Mouse (Mus musculus): Measurements from ENCODE around the gene Sox5. TPM values are rescaled to one million over a fixed set of nuclear protein-coding genes. Genes with fewer than 3 reads are reported as not detected.

Sox5 gene
- total RNA-seq, 2 experiments from 2014 or later = 1.9 to 2.5 TPM

- DNase-seq = no peak
Observed at GRCm38 (mm10) chr6:144711841-144712240, 69.9 kb downstream of the Sox5 start.

- DNase-seq = peak; percentile 23
Observed at GRCm38 (mm10) chr6:144710816-144711215, 71.0 kb downstream of the Sox5 start.

- DNase-seq = no peak
Observed at GRCm38 (mm10) chr6:144709614-144710180, 72.1 kb downstream of the Sox5 start.

GRCm38 (mm10) chr6:144708410-144708809 is 73.4 kb downstream of the Sox5 start:
- DNase-seq = no peak

- no peak for DNase-seq
Observed at GRCm38 (mm10) chr6:144707976-144708375, 73.8 kb downstream of the Sox5 start.

- DNase-seq = no peak
Observed at GRCm38 (mm10) chr6:144704962-144705361, 76.8 kb downstream of the Sox5 start.

GRCm38 (mm10) chr6:144695660-144696059 is 86.1 kb downstream of the Sox5 start:
- DNase-seq = no peak

GRCm38 (mm10) chr6:144693211-144693899 is 88.4 kb downstream of the Sox5 start:
- no peak for DNase-seq

- no peak for DNase-seq
Observed at GRCm38 (mm10) chr6:144691298-144692041, 90.3 kb downstream of the Sox5 start.

GRCm38 (mm10) chr6:144689076-144689475 is 92.7 kb downstream of the Sox5 start:
- DNase-seq = no peak

- DNase-seq = no peak
Observed at GRCm38 (mm10) chr6:144687681-144688080, 94.1 kb downstream of the Sox5 start.

GRCm38 (mm10) chr6:144681045-144681789 is 100.6 kb downstream of the Sox5 start:
- no peak for DNase-seq

- no peak for DNase-seq
Observed at GRCm38 (mm10) chr6:144677491-144678133, 104.2 kb downstream of the Sox5 start.

- no peak for DNase-seq
Observed at GRCm38 (mm10) chr6:144675111-144675510, 106.7 kb downstream of the Sox5 start.

- DNase-seq = no peak
Observed at GRCm38 (mm10) chr6:144673906-144674305, 107.9 kb downstream of the Sox5 start.

GRCm38 (mm10) chr6:144670433-144671167 is 111.2 kb downstream of the Sox5 start:
- DNase-seq = no peak

- DNase-seq = no peak
Observed at GRCm38 (mm10) chr6:144666617-144667016, 115.2 kb downstream of the Sox5 start.

- no peak for DNase-seq
Observed at GRCm38 (mm10) chr6:144664765-144665164, 117.0 kb downstream of the Sox5 start.

- no peak for DNase-seq
Observed at GRCm38 (mm10) chr6:144663516-144664074, 118.2 kb downstream of the Sox5 start.

GRCm38 (mm10) chr6:144659115-144660108 is 122.4 kb downstream of the Sox5 start:
- DNase-seq = no peak

Data from gastrocnemius, postnatal 10 days (tissue).